Mouse (Mus musculus) C2C12 (cell line): ENCODE measurements at regions not wholly inside any gene's neighbourhood (a gene's known extent, or its start where the extent isn't known, plus 50 kb on each side); places are given as distances from the start of the nearest gene placed in this dataset.

ENCODE experiments used
- CEBPB ChIP-seq: IDR thresholded peaks from one replicate; pipeline ENCODE4 v1.6.1; 2011; ENCODE audit warnings: low read depth, mild to moderate bottlenecking, control low read depth, moderate library complexity
- CTCF ChIP-seq: IDR thresholded peaks from one replicate; pipeline ENCODE4 v1.5.1; 2011; ENCODE audit not compliant: control insufficient read depth, insufficient read depth, insufficient read length
- MAX ChIP-seq: IDR thresholded peaks from one replicate; pipeline ENCODE4 v1.6.1; 2011; ENCODE audit warnings: mild to moderate bottlenecking, control low read depth
- MYOD1 ChIP-seq: IDR thresholded peaks from one replicate; pipeline ENCODE4 v1.6.1; 2011; ENCODE audit warnings: low read depth; ENCODE audit not compliant: control insufficient read depth, insufficient read length
- MYOG ChIP-seq: IDR thresholded peaks from one replicate; pipeline ENCODE4 v1.6.1; 2011; ENCODE audit not compliant: control insufficient read depth, insufficient read length; ENCODE audit errors: extremely low read depth
- USF1 ChIP-seq: IDR thresholded peaks from one replicate; pipeline ENCODE4 v1.6.1; 2011; ENCODE audit warnings: low read depth, mild to moderate bottlenecking, control low read depth, moderate library complexity

GRCm38 (mm10) chr6:8853657-8854056, 75.4 kb upstream of the Ica1 start:
- no peak for TF ChIP-seq CTCF
- no peak for TF ChIP-seq CEBPB
- TF ChIP-seq MAX: no peak
- TF ChIP-seq MYOG: no peak
- TF ChIP-seq MYOD1: no peak
- TF ChIP-seq USF1: no peak
